Mouse (Mus musculus) forebrain, embryonic 10.5 days (tissue): ENCODE results near the gene Bhlha15. TPM values are rescaled to one million over a fixed set of nuclear protein-coding genes. Genes with fewer than 3 reads are reported as not detected.
A peak's percentile ranks its signal among the peaks of the same experiment; 100 is the strongest.

Experiments
- DNase-seq: peaks from one replicate; pipeline ENCODE4 v3.0.0-alpha.2; 2017; ENCODE audit warnings: low spot score; ENCODE audit errors: extremely low spot score
- H3K27ac ChIP-seq: fragments of 300-500 bp; sonication (generic); 2 replicates; pipeline ENCODE4 v1.5.1; 2016; ENCODE audit warnings: mild to moderate bottlenecking
- H3K27me3 ChIP-seq: fragments of 300-500 bp; sonication (generic); 2 replicates; pipeline ENCODE4 v1.6.1; 2016; ENCODE audit warnings: mild to moderate bottlenecking; ENCODE audit not compliant: poor library complexity, severe bottlenecking
- H3K36me3 ChIP-seq: fragments of 300-500 bp; sonication (generic); replicated peaks from 2 replicates; pipeline ENCODE4 v1.6.1; 2016; ENCODE audit warnings: mild to moderate bottlenecking, moderate library complexity
- H3K4me1 ChIP-seq: fragments of 300-500 bp; sonication (generic); 2 replicates; pipeline ENCODE4 v1.6.1; 2016
- H3K4me3 ChIP-seq: fragments of 300-500 bp; sonication (generic); 2 replicates; pipeline ENCODE4 v1.5.1; 2016; ENCODE audit warnings: mild to moderate bottlenecking, moderate library complexity
- H3K9me3 ChIP-seq: fragments of 300-500 bp; sonication (generic); 2 replicates; pipeline ENCODE4 v1.6.1; 2016; ENCODE audit warnings: mild to moderate bottlenecking, moderate library complexity
- WGBS: fragments of 180-500 bp; shearing (Covaris S2); methylation state at CpG from one replicate; pipeline ENCODE4 v1.1.7; 2016; 5-methylcytosine and 5-hydroxymethylcytosine counted together
- polyA plus RNA-seq: library from polyadenylated mRNA; unstranded; fragments of >200 nt; fragmentation: Nextera tagmentation; extraction: Ambion mirVana; gene quantifications from 2 replicates; pipeline ENCODE4 v1.2.1, GENCODE M21; 2016

Gene Bhlha15
- polyA plus RNA-seq, 1 experiment from 2014 or later, result 0.12 TPM

DNA sequence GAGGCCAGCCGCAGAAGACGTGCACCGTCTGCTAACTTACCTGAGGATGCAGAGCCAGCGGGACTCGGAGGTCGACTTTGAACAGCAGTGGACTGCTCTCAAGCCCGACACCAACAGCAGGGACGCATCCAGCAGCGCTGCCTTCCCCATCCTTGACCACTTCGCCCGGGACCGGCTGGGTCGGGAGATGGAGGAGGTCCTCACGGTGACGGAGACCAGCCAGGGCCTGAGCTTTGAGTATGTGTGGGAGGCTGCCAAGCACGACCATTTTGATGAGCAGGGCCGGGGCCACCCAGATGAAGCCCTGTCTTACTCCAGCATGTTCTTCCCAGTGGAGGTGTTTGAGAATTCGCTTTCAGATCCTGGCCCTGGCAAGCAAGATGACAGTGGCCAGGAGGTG lies 16.4 kb upstream of the Bhlha15 start:
- Histone ChIP-seq H3K27ac (no peak overlapping the region), H3K27me3 (no peaks in the 10 kb centered on the region), H3K4me3 (no peak overlapping the region), H3K4me1 (no peaks in the 10 kb centered on the region), H3K36me3 (peaks cover 97% of the 10 kb centered on the region), H3K9me3 (no peaks in the 10 kb centered on the region)
- no peak for DNase-seq
- 94% methylated on average over 18 of the region's 18 CpGs for WGBS

DNA sequence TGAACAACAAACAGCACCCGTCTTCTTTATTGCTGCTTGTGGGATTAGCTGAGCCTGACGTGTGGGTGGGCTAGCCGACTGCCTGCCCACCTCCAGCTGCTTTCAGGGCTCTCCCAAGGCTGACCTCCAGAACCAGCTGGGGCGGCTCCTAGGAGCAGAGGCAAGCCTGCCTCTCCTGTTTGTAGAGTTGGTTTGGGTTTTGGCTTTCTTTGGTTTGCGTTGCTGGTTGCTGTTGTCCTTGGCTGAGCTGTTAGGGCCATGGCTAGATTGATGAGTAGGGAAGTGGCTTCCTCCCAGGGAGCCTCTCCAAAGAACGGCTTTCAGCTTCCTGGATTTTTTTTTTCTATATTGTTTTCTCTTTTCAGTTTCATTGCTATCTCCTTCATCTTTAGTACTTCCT lies 11.9 kb upstream of the Bhlha15 start:
- no peaks in the 10 kb centered on the region for H3K9me3 ChIP-seq
- no peak for DNase-seq
- H3K4me3 ChIP-seq, result no peak overlapping the region
- H3K27ac ChIP-seq, result no peak overlapping the region
- no peaks in the 10 kb centered on the region for H3K27me3 ChIP-seq
- no peaks in the 10 kb centered on the region for H3K4me1 ChIP-seq
- H3K36me3 ChIP-seq, result peaks cover 91% of the 10 kb centered on the region
- 75% methylated on average over 6 of the region's 6 CpGs for WGBS

DNA sequence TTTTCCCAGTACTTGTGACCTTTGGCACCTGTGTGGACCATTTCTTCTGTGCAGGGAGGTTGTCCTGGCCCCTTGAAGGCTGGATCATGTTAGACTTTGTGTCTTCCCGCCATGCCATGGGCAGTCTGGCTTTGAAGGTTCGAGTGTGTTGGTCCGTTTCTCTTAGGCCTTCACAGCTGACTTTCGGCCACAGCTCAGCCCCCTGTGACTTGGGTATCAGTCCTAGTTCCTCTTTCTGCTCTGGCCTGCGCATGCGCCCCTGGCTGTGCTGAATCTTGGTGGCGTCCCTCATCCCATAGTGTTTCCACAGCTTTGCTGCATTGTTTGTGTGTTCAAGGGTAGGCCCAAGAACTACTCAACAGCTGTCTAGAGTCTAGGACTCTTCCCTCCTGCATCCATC lies 8.8 kb upstream of the Bhlha15 start:
- no peak for DNase-seq
- H3K4me3 ChIP-seq, result no peak overlapping the region
- no peaks in the 10 kb centered on the region for H3K9me3 ChIP-seq
- 95% methylated on average over 7 of the region's 7 CpGs for WGBS
- H3K36me3 ChIP-seq, result peaks cover 90% of the 10 kb centered on the region
- H3K27me3 ChIP-seq, result no peaks in the 10 kb centered on the region
- no peaks in the 10 kb centered on the region for H3K4me1 ChIP-seq
- no peak overlapping the region for H3K27ac ChIP-seq

DNA sequence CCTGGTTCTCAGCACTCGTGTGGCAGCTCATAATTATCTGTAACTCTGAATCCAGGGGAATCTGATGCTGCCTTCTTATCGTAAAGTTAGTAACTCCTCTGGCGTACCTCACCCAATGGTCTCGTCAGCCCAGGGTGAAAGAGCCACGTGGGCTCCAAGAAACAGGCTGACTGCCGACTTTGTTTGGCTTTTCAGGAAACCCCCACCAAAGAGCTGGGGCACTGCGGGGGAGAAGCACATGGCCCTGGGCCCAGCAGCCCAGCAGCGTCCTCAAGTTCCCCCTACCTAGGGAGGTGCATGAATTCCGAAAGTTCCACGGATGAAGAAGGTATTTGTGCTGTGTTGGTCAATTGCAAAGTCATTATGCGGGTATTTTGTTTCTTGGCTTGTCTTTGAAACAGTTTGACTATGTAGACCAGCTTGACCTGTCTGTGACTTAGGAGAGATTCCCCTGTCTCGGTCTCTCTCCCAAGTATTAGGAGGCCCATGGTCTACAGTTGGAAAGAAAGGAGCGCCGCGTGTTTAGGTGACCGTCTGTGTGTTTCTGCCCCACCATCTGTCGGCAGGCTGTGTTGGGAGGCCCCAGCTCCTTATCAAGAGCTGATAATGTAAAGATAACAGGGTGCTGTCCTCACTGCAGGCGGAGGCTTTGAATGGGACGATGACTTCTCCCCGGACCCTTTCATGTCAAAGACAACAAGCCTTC lies 7.4 kb upstream of the Bhlha15 start:
- no peaks in the 10 kb centered on the region for H3K27me3 ChIP-seq
- H3K4me3 ChIP-seq, result no peak overlapping the region
- H3K4me1 ChIP-seq, result no peaks in the 10 kb centered on the region
- H3K27ac ChIP-seq, result no peak overlapping the region
- no peak for DNase-seq
- peaks cover 85% of the 10 kb centered on the region for H3K36me3 ChIP-seq
- WGBS, result 89% methylated on average over 20 of the region's 20 CpGs
- H3K9me3 ChIP-seq, result no peaks in the 10 kb centered on the region

DNA sequence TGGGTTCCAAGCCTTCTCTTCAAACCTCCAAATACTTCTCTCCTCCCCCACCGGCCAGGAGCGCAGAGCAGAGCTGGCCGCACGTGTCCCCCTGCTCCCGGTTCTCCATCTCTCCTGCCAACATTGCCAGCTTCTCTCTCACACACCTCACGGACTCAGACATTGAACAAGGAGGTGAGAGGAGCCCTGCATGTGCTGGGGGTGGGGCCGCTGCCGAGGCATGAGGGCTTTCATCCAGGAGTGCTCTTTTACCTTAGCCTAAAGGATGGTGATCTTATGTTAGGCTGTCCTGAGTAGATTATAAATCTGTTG lies 6.9 kb upstream of the Bhlha15 start:
- Histone ChIP-seq H3K4me1 (no peaks in the 10 kb centered on the region), H3K27ac (no peak overlapping the region), H3K4me3 (no peak overlapping the region), H3K27me3 (no peaks in the 10 kb centered on the region), H3K9me3 (no peaks in the 10 kb centered on the region), H3K36me3 (peaks cover 82% of the 10 kb centered on the region)
- WGBS, result 88% methylated on average over 8 of the region's 8 CpGs
- DNase-seq, result no peak

DNA sequence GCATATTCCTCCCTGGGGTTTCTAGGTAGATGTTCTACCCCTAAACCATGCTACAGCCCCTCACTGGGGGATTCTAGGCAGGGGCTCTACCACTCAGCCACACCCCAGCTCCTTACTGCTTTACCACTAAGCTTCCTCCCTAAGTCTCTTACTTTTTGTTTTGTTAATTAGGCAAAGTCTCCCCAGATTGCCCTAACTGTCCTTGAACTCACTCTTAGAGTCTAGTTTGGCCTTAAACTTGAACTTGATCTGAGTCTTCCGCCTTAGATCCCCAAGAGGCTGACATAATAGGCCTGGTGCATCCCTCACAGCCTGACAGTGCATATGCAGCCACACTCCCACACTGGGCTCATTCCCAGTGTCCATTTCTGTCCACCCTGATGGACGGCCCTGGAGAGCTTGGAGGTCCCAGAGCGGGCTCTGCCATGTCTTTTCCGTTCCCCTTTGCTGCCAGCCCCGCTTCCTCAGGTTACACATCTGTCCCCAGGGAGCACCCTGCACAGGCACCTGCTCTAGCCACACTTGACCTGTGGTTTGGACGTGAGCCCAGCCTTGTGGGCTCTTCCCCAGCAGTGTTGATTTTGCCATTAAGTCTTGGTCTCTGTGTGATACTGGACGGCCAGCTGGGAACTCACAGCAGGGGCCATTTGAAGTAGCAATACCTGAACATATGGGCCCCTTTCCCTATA lies 6.3 kb upstream of the Bhlha15 start:
- no peak for DNase-seq
- no peak overlapping the region for H3K4me3 ChIP-seq
- peaks cover 82% of the 10 kb centered on the region for H3K36me3 ChIP-seq
- WGBS, result 91% methylated on average over 7 of the region's 7 CpGs
- no peaks in the 10 kb centered on the region for H3K9me3 ChIP-seq
- no peaks in the 10 kb centered on the region for H3K4me1 ChIP-seq
- no peak overlapping the region for H3K27ac ChIP-seq
- H3K27me3 ChIP-seq, result no peaks in the 10 kb centered on the region

DNA sequence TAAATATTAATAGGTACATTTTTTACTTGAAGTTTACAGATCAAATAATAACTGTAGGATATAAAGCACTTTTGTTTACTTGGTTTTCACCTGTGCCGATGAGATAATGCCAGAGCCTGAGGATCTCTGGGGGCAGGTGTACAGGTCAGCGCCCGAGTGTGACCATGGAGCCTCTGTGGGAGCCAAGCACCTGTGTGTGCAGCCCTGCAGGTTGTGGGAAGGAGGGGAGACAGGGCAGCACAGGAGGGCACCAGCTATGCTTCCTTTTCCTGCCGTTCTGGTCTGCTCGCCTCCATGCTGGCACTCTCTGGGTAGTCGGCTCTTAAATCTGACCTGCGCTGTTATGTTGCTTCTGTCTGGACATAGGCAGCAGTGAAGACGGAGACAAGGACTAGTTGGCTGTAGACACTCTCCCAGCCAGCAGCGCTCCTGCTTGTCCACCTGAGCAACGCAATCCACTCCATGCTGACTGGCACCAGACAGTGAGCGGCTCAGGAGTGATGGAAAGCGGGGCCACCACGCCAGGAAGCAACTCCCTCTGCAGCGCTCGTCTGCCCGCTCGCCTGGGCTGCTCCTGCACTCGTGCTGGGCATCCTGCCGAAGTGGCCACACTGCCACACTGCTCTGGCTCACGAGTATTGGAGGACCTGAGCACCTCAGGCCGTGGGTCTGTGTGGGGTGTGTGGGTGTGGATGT lies 5.6 kb upstream of the Bhlha15 start:
- Histone ChIP-seq H3K36me3 (peaks cover 75% of the 10 kb centered on the region), H3K27ac (no peak overlapping the region), H3K27me3 (peaks cover 3% of the 10 kb centered on the region; the same call in 1 of the 2 replicates), H3K4me1 (peaks cover 3% of the 10 kb centered on the region), H3K9me3 (no peaks in the 10 kb centered on the region), H3K4me3 (no peak overlapping the region)
- DNase-seq, result no peak
- 94% methylated on average over 21 of the region's 21 CpGs for WGBS

DNA sequence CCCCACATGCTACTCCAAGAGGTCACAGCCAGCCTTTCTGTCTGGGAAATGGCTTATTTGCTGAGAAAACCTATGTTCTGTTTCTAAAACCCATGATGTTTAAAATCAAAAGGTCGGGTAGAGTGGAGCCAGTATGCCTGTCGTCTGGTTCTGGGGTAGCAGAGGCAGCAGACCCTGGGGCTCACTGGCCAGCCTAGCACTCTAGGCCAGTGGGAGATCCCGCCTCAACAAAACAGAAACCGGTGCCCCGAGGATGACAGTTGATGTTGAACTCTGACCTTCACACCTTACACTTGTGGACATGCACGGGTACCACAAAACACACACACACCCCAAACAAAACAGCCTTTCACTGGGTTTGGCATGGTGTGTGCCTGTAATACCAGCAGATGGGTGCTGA lies 1.7 kb upstream of the Bhlha15 start:
- 85% methylated on average over 6 of the region's 6 CpGs for WGBS
- Histone ChIP-seq H3K27ac (no peak overlapping the region), H3K9me3 (no peaks in the 10 kb centered on the region), H3K4me1 (peaks cover 25% of the 10 kb centered on the region), H3K4me3 (no peak overlapping the region), H3K36me3 (peaks cover 43% of the 10 kb centered on the region), H3K27me3 (peaks cover 7% of the 10 kb centered on the region; the same call in 1 of the 2 replicates)
- DNase-seq, result no peak

DNA sequence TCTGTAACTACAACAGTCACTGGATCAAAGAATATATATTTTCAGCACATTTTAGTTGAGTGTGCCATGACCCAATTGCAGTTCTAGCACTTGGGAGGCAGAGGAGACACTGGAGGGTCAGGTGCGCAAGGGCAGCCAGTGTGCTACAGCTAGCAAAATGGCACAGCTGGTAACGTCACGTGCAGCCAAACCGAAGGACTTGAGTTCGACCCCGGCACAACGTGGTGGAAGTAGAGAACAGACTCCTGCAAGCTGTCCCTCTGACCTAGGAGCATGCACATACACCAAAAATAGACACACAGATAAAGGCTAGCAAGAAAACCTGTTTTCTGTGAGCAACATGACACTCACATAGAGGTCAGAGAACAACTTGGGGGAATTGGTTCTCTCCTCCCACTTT lies 759 bp upstream of the Bhlha15 start:
- peaks cover 7% of the 10 kb centered on the region; the same call in 1 of the 2 replicates for H3K27me3 ChIP-seq
- no peak overlapping the region for H3K27ac ChIP-seq
- no peak for DNase-seq
- H3K36me3 ChIP-seq, result peaks cover 34% of the 10 kb centered on the region
- 86% methylated on average over 7 of the region's 7 CpGs for WGBS
- peaks cover 25% of the 10 kb centered on the region for H3K4me1 ChIP-seq
- H3K4me3 ChIP-seq, result no peak overlapping the region
- no peaks in the 10 kb centered on the region for H3K9me3 ChIP-seq

DNA sequence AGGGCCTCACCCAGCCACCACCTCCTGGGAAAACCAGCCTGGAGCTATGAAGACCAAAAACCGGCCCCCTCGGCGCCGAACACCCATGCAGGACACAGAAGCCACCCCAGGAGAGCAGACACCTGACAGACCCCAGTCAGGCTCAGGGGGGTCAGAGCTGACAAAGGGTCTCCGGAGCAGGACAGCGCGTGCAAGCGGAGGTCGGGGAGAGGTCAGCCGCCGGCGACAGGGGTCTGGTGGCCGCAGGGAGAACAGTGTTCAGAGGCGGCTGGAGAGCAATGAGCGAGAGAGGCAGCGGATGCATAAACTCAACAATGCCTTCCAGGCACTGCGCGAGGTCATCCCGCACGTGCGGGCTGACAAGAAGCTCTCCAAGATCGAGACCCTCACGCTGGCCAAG lies 940 bp downstream of the Bhlha15 start:
- H3K27me3 ChIP-seq, result peaks cover 7% of the 10 kb centered on the region; the same call in 1 of the 2 replicates
- no peak overlapping the region for H3K4me3 ChIP-seq
- H3K27ac ChIP-seq, result 0 out of 2 replicates have a peak overlapping the region, but pooled peaks have one; percentile 46
- no peaks in the 10 kb centered on the region for H3K9me3 ChIP-seq
- peaks cover 17% of the 10 kb centered on the region for H3K36me3 ChIP-seq
- DNase-seq, result no peak
- 51% methylated on average over 23 of the region's 23 CpGs for WGBS
- H3K4me1 ChIP-seq, result peaks cover 29% of the 10 kb centered on the region

DNA sequence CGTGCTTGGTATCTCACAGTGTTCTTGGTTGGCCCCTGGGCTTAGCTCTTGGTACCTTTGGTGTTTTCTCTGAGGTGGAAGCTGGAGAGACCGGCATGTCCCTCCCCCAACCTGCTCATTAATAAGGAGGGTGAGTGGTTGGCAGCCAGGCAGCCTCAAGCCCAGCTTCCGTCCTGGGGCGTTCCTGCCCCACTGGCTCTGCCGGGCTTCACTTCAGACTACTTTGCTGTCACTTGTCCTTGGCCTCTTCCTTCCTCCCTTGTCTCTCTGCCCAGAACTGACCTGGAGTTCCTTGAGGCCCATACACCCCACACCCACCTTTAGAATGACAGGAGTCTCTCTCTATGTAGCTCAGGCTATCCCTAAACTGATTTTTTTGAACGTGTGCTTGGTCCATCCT lies 2.6 kb downstream of the Bhlha15 start:
- Histone ChIP-seq H3K4me3 (no peak overlapping the region), H3K27ac (no peak overlapping the region), H3K9me3 (no peaks in the 10 kb centered on the region), H3K36me3 (0 out of 2 replicates have a peak, but pooled peaks cover 8% of the 10 kb centered on the region), H3K4me1 (peaks cover 37% of the 10 kb centered on the region), H3K27me3 (peaks cover 7% of the 10 kb centered on the region; the same call in 1 of the 2 replicates)
- 86% methylated on average over 6 of the region's 6 CpGs for WGBS
- no peak for DNase-seq

DNA sequence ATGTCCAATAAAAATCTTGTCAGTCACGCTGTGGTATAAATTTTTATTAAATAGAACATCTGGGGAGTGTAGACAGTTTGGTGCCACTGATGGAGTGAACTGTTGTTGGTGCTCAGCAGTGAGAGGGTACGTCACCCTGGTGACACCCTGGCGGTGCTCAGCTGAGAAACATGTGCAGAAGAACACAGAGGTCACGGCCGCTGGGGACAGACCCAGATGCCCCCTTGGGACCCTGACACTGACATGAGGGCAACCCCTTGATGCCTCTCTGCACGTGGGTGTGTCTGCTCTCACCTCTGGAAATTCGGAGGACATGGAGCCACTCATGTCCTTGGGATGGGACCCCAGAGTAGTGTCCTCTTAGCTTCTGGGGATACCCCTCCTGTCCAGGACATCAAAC lies 4.3 kb downstream of the Bhlha15 start:
- Histone ChIP-seq H3K4me3 (no peak overlapping the region), H3K27me3 (0 out of 2 replicates have a peak, but pooled peaks cover 4% of the 10 kb centered on the region), H3K27ac (no peak overlapping the region), H3K9me3 (no peaks in the 10 kb centered on the region), H3K36me3 (peaks cover 10% of the 10 kb centered on the region; the same call in 1 of the 2 replicates), H3K4me1 (peaks cover 35% of the 10 kb centered on the region)
- 89% methylated on average over 7 of the region's 7 CpGs for WGBS
- no peak for DNase-seq

DNA sequence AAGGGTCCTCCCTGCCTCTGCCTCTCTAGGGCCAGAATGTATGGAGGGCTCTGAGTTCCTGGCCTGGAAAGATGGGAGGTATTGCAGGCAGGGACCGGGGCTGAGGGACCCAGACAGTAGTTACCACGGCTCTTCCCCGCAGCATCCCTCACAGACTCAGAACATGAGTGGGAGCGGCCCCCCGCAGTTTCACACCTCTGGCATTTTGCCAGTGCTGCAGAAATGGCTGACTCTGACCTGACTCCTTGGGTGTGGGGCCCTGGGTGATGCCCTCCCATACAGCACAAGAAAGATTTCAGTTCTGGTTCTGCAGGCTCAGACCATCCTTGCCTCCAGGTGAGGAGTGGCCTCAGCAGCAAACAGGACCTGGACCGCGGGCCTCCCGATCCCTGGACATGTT lies 5.5 kb downstream of the Bhlha15 start:
- Histone ChIP-seq H3K27me3 (0 out of 2 replicates have a peak, but pooled peaks cover 1% of the 10 kb centered on the region), H3K27ac (no peak overlapping the region), H3K4me1 (peaks cover 24% of the 10 kb centered on the region), H3K4me3 (no peak overlapping the region), H3K9me3 (no peaks in the 10 kb centered on the region), H3K36me3 (peaks cover 12% of the 10 kb centered on the region)
- WGBS, result 87% methylated on average over 8 of the region's 8 CpGs
- DNase-seq, result no peak
